ENCODE assay signal across 17 mouse cellular contexts in genomic region chr1:161859248-161859647, GRCm38 (mm10).
"Had no signal": no experiment of that assay in that cellular context is flagged by ENCODE, and none has a peak within 500 bp of the region (broad histone marks: within the 10 kb centered on the region; RNA-seq: fewer than 3 reads in every experiment).

No protein-coding gene starts in this region.

- H3K9ac ChIP-seq: neural tube, embryonic 12.5 days; neural tube, embryonic 13.5 days; neural tube, embryonic 15.5 days; stomach, embryonic 15.5 days had no signal

- H3K27me3 ChIP-seq: neural tube, embryonic 12.5 days; neural tube, embryonic 13.5 days; neural tube, embryonic 15.5 days; stomach, embryonic 15.5 days had no signal

- H3K9me3 ChIP-seq: neural tube, embryonic 12.5 days; neural tube, embryonic 13.5 days; neural tube, embryonic 15.5 days; stomach, embryonic 15.5 days had no signal

- H3K4me2 ChIP-seq: neural tube, embryonic 12.5 days; neural tube, embryonic 13.5 days; neural tube, embryonic 15.5 days; stomach, embryonic 15.5 days had no signal

- DNase-seq: retina, postnatal 1 day; right cerebral cortex, adult 18-20 months; right cerebral cortex, postnatal 14 days; right cerebral cortex, postnatal 25 days; right cerebral cortex, postnatal 4 days; spleen, adult 18-20 months; thymus, adult 18-20 months; thymus, adult 2 months; thymus, postnatal 14 days; thymus, postnatal 25 days; thymus, postnatal 36 days; thymus, postnatal 4 days had no signal

- H3K4me3 ChIP-seq: neural tube, embryonic 12.5 days; neural tube, embryonic 13.5 days; neural tube, embryonic 15.5 days; stomach, embryonic 15.5 days had no signal

- H3K4me1 ChIP-seq: neural tube, embryonic 12.5 days; neural tube, embryonic 13.5 days; neural tube, embryonic 15.5 days; stomach, embryonic 15.5 days had no signal

- H3K27ac ChIP-seq: neural tube, embryonic 12.5 days; neural tube, embryonic 13.5 days; neural tube, embryonic 15.5 days; stomach, embryonic 15.5 days; stomach, postnatal 0 days had no signal
